Mouse (Mus musculus) heart, postnatal 14 days (tissue): ENCODE data around the gene Stambpl1. TPM values are rescaled to one million over a fixed set of nuclear protein-coding genes. Genes with fewer than 3 reads are reported as not detected.

Experiments used
- DNase-seq, 2 experiments: peaks; one replicate each; pipeline ENCODE4 v3.0.0; 2021 to 2022
- intact Hi-C: fragments of 180-260 bp; cut with DNase I; formaldehyde crosslinking; loops from one replicate; pipeline ENCODE4 v1.15.1; 2025
- total RNA-seq, 2 experiments: library from RNA; stranded (reverse); gene quantifications; 2 replicates each; pipeline ENCODE4 v1.2.3; 2021

Stambpl1 gene
- total RNA-seq, 2 experiments from 2014 or later: 4.6 to 4.9 TPM

DNA sequence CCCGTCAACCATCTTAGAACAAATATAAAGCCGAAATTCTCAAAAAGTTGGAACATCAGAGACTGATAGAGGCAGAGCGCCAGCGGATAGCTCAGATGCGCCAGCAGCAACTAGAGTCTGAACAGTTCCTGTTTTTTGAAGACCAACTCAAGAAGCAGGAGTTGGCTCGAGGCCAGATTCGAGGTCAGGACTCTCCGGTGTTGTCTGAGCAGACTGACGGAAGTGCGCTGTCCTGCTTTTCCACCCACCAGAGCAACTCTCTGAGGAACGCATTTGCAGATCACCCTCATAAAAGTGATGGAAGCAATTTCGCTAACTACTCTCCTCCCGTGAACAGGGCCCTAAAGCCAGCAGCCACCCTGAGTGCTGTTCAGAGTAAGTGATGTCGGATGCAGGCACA is 41.9 kb downstream of the Stambpl1 start:
- intact Hi-C loops: no loop called here
- peak; percentile 77 to 81 for DNase-seq

GRCm38 (mm10) chr19:34236049-34236448 is 44.0 kb downstream of the Stambpl1 start:
- no peak for DNase-seq
- intact Hi-C loops: no loop called here

DNA sequence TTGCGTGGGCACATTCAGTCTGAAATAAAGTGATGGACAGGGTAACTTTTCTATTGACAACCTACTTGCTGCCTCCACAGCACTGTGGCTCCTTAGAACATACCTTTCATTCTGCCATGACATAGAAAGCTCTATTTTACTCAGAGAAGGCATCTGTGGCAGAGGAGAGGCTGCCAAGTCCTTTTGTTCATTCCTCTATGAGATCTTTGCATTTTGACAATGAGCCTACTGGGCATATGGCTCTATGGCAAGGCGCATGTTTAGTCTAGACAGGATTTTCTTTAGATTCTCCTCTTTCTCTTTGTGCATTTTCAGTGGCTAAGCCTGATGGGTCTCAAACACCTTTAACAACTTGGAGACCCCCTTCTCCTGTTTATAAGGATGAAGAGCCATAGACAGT is 45.7 kb downstream of the Stambpl1 start:
- intact Hi-C loops: no loop called here
- DNase-seq: no peak

DNA sequence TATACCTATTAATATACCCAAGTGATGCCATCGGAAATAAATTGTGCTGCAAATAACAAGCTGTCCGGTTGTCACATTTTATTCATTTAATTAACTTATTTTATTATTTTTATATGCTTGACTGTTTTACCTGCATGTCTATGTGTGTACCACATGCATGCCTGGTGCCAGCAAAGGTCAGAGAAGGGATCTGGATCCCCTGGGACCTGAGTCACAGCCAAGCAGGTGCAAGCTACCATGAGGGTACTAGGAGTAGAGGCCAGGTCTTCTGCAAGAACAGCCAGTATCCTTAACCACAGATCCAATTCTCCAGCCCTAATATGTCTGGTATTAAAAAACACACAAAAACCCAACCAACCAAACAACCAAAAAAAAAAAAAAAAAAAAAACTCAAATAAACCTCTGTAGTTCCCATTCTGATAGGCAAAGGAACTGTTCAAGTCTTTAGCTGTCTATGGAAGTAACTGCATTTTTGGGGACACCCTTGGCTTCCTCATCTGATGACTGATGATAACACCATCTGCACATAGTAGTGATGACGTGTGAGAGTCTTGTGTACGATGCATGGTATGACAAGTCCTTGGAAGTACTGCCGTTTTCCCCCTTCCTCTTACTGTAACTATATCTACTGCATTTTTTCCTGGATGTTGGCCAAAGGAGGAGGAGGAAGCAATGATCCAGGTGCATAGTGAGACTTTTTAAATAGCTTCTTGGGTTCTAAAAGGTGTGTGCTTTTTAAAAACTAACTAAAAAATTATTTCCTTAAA is 48.4 kb downstream of the Stambpl1 start:
- intact Hi-C loops: loop anchor here (1.0 to 10.0 kb wide), 4 partner anchors 45 to 397 kb away; partner anchors contain the start of gene Ifit2

GRCm38 (mm10) chr19:34241247-34241915 is 49.4 kb downstream of the Stambpl1 start:
- peak in 1 of 2 experiments; percentile 54 for DNase-seq

More for the DNA sequence above, 48.4 kb downstream of the Stambpl1 start:
- DNase-seq: no peak

DNA sequence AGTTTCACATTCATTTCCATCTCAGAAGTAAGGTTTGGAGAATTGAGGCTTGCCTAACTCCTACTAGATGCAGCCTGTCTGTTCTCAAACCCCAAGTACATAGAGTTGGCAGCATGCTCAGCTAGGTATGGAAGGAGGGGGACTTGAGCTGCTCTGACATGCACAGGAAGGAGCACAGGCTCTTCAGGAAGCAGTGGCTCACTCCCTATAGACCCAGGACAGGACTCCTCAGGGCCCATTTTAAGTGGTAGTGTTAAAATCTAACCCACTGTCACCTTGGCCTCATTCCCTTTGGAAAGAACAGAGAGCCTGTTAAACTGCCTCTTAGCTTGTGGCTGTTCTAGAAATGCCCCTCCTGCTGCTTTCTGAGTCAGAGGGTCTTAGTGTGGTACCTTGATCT is 50.9 kb downstream of the Stambpl1 start:
- intact Hi-C loops: loop anchor here (5.0 to 10.0 kb wide), 3 partner anchors 88 to 394 kb away; partner anchors contain the start of gene Ifit2
- no peak for DNase-seq

More at GRCm38 (mm10) chr19:34241247-34241915, 49.4 kb downstream of the Stambpl1 start:
- intact Hi-C loops: loop anchor here (1.0 to 10.0 kb wide), 4 partner anchors 44 to 396 kb away; partner anchors contain the start of gene Ifit2

- peak; percentile 52 to 71 for DNase-seq
- intact Hi-C loops: loop anchor here (1.0 to 10.0 kb wide), 5 partner anchors 89 to 393 kb away; partner anchors contain the start of gene Ifit2
Measured at GRCm38 (mm10) chr19:34244056-34244455, 52.0 kb downstream of the Stambpl1 start.

DNA sequence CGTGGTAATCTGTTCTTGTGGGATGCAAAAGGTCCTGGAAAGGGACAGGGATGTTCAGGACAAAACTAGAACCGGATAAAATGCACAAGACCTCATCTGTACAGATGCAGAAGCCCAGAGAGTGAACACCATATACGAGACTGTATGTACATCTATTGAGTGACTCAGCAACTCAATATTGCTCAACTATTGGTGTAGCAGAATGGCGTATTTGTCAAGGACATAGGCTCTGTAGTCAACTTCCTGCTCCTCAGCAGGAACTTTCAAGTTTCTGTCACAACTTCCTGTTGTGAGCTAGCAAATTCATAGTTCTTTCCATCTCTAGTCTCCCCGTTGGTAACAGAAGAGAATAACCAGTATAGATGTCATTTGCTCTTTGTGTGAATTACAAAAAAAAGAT is 56.5 kb downstream of the Stambpl1 start:
- DNase-seq: no peak
- intact Hi-C loops: loop anchor here (10.0 kb wide), 1 partner anchor 94 kb away; no protein-coding TSS in a partner anchor

GRCm38 (mm10) chr19:34250621-34251020 is 58.6 kb downstream of the Stambpl1 start:
- intact Hi-C loops: no loop called here
- no peak for DNase-seq

DNA sequence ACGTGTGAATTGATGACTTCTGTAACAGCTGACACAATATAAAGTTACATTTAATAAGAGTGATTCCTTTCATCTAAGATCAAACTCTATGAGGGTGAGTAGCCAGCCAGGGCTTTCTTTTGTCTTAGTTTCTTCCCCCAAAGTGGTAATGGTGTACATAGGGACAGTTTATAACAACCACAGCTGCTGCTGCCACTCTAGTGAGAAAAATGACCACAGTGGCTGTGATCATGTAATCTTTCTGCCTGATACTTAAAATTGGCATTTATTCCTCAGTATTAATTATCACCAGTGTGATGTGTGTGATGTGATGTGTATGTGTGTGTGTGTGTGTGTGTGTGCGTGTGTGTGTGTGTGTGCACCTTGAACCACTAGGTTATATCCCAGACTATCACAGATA is 59.9 kb downstream of the Stambpl1 start:
- no peak for DNase-seq
- intact Hi-C loops: no loop called here

DNA sequence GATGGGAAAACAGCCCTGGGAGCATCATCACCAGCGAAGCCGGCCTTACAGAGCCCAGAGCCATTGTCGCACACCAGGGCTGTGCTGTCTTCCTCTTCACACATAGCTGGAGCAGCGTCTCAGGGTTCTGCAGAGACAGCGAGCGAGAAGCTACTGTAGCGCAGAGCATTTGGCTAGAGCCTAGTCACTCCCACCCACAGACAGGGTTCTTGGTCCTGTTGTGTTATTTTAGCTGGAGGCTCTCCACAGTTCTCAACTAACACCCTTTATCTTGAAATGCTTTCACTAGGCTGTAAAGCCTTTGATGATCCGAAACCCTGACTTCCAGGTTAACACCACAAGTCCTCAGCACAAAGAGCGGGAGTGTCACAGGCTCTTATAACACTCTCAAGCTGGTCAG is 60.4 kb downstream of the Stambpl1 start:
- intact Hi-C loops: no loop called here
- DNase-seq: no peak

DNA sequence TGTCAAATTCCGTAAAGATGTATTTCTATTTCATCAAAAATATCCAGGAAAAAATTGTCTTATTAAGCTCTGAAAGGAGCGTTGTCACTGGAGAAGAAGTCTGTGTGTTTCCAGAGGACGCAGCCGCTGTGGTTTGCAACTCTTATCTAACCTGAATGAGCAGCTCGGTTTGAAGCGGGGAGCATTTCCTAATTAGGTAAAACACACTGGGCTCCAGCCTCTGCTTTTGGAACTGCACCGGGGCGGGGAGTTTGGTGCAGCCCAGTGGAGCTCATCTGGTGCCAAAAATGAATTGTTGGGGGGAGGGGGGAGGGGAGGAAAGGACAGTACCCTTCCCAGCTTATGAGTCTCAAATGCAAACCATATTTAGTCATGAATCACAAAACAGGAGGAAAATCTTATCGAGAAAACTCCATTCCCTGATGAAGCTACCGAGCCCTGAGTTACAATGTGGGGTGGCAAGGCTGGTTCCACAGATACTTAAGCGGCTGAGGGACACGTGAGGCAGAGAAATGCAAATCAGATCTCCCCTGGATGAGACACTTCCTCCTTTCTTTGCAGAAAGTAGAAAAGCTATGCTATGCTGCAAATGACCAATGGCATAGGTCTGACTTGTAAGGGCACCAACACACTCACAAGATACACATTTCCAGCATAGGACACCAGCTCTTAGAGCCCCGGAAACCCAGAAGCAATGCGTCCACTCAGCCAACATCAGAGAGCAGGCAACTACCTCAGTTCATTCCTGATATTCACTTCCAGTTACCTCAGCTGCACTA is 62.3 kb downstream of the Stambpl1 start:
- intact Hi-C loops: no loop called here
- DNase-seq: peak; percentile 27 to 39

- DNase-seq: peak; percentile 21 to 48
- intact Hi-C loops: no loop called here
Measured at GRCm38 (mm10) chr19:34254880-34255681, 63.1 kb downstream of the Stambpl1 start, which contains the start of gene Acta2. Gene Acta2 (minus strand): TSS chr19:34255590.

DNA sequence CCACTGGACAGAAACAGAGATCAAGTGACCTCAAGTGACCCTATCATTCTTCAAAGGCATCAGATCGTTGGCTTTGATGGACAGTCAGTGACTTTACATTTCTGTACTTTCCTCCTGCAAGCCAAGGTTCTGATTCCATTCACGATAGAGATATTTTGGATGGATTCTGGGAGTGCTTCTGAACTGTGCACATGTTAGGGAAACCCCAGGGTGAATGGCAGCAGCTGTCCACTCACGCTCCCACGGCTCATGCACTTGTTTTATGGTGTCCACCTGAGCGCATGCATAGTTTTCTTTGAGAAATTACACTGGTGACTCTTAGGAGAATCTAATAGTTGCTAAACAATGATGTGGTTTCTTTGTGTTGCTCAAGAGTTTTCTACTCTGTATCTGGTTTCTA is 64.1 kb downstream of the Stambpl1 start:
- DNase-seq: no peak

GRCm38 (mm10) chr19:34256936-34257335 is 64.9 kb downstream of the Stambpl1 start:
- no peak for DNase-seq
- intact Hi-C loops: no loop called here

More for the DNA sequence above, 64.1 kb downstream of the Stambpl1 start:
- intact Hi-C loops: no loop called here

DNA sequence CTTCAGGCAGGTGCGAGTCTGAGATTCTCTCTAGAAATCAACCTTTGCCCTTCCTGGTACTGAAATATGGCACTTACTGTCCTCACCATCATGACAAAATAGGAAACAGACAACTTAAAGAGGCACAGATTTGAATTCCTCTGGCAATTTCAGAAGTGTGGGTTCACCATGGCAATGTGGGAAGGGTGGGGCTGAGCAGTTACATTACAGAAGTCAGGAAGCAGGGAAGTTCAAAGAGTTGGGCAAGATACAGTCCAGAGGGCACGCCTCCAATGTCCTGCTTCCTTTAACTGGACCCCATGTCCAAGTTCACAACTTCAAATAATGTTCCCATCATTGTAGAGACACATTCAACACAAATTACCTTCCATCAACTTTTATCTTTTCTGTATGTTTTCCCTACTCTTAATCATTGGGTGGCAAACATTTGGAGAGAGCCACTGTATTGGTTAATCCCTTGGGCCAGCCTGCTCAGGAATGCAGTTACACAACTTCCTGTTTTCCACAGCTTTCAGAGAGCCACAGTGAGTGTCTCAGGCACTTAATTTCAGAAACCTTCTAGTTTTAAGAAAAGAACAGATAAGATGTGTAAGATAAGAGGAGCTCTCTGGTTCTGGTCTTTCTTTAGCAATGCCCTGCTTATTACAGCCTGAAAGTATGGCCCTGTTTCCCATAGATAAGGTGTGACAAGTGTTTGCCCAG is 70.4 kb downstream of the Stambpl1 start:
- intact Hi-C loops: no loop called here
- DNase-seq: no peak

DNA sequence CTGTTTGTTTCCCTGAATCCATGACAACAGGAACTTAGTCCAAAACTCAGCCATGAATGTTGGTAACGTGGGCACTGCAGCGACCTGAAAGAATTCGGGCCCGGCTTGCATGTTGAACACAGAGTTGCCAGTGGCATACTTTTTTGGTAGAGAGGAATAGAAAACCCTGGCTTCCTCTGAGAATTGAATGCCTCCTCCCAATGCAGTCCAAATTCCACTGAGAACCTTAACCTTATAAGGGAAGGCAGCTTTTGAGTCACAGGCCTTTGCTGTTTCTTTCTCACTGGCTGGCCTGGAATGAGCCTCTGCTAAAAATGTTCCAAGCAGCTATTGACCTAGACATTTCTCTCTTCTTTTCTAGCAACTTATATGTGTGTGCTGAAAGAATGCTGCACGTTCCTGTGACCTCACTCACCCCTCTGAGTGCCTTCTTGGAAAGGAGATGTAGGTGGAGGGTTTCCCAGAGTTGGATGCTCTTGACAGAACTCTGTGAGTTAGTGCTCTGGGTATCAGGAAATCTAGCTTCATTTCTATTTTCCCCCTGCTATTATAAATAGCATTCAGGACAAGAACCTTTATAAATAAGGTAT is 73.7 kb downstream of the Stambpl1 start:
- intact Hi-C loops: no loop called here
- DNase-seq: peak in 1 of 2 experiments; percentile 32

DNA sequence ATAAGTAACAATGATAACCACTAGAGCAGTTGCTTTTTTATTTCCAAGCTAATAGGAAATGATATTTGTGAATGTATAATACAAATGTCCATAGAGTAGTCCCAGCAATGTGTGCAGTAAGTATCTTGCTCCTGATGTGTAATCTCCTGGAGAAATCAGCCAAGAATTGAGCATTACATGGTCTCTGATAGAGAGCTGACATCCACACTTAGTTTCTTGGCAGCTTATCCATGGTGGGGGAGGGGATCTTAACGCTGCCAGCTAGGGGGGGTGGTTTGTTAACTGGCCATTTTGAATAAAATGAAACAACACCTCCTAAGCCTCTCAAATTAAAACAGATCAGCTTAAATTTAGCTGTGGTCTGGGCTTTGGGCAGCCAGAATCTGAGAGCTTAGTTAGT is 77.0 kb downstream of the Stambpl1 start:
- no peak for DNase-seq

More for the DNA sequence above, 77.0 kb downstream of the Stambpl1 start:
- intact Hi-C loops: no loop called here
